Mouse (Mus musculus) heart, postnatal 0 days (tissue): ENCODE data around the gene Ilf3.

ENCODE experiments used
- CTCF ChIP-seq: IDR thresholded peaks from 2 replicates; pipeline ENCODE4 v1.5.1; 2016; ENCODE audit warnings: antibody characterized with exemption, control low read depth, low read depth
- EP300 ChIP-seq: IDR thresholded peaks from 2 replicates; pipeline ENCODE4 v1.6.1; 2016; ENCODE audit warnings: antibody characterized with exemption, low read depth

DNA sequence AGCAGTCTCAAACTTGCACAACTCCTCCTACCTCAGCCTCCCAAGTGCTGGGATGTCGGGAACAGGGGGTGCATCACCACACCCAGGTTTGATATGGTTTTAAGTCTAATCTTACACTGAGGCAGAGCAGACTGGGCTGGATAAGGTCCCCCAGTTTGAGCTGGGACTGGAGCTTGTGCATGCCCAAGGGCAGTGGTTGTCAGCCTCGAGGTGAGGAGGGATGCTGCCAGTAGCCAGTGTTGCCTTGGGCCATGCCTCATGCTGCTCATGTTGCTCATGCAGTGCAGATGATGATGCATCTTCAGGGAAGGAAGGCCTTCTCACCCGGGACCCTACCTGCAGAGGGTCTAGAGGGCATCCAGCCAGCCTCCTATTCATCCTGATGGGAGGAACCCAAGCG is 37.9 kb downstream of the Ilf3 start:
- TF ChIP-seq CTCF (no peak), EP300 (no peak)
